Mouse (Mus musculus): ENCODE results near the gene Iqcj. TPM values are rescaled to one million over a fixed set of nuclear protein-coding genes. Genes with fewer than 3 reads are reported as not detected.

Iqcj gene
- polyA plus RNA-seq, 1 experiment from 2014 or later, result not detected

DNA sequence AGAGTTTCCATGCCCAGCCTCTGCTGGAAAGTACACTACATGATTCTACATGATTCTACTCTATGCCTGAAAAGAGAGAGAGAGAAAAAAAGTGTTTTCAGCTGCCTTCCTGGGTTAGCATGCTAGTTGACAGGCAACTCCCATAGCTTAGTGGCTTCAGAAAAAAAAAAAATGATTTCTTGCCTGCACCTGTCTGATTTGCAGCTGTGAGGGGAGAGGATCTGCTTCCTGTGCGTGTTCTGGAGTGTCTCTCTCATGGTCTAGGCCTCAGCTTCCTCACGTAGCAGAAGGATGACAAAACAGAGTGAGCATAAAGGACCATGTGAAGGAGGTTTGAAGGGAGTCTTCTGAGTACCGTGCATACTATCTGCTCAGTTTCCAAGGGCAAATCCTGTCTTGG, 39.9 kb downstream of the Iqcj start:
- no peaks in the 10 kb centered on the region for H3K4me1 ChIP-seq (ENCODE audit: control insufficient read depth, insufficient read depth, low read length)
- DNase-seq (ENCODE audit: low spot score) (no peak), ATAC-seq (ENCODE audit: insufficient read depth, low FRiP score, low TSS enrichment) (no peak)
- no peak overlapping the region for H3K4me2 ChIP-seq (ENCODE audit: low read depth)
- no peaks in the 10 kb centered on the region for H3K9me3 ChIP-seq (ENCODE audit: control insufficient read depth, low read length)
- no peak overlapping the region for H3K27ac ChIP-seq (ENCODE audit: low read depth, low read length)
- no peak overlapping the region for H3K4me3 ChIP-seq (ENCODE audit: low read depth, low read length)
- H3K9ac ChIP-seq (ENCODE audit: low read length), result no peak overlapping the region
- WGBS, result 87% methylated on average over 3 of the region's 3 CpGs
- H3K36me3 ChIP-seq (ENCODE audit: control insufficient read depth, insufficient read depth, low read length), result no peaks in the 10 kb centered on the region
- H3K27me3 ChIP-seq (ENCODE audit: control insufficient read depth, insufficient read depth, low read length), result no peaks in the 10 kb centered on the region

DNA sequence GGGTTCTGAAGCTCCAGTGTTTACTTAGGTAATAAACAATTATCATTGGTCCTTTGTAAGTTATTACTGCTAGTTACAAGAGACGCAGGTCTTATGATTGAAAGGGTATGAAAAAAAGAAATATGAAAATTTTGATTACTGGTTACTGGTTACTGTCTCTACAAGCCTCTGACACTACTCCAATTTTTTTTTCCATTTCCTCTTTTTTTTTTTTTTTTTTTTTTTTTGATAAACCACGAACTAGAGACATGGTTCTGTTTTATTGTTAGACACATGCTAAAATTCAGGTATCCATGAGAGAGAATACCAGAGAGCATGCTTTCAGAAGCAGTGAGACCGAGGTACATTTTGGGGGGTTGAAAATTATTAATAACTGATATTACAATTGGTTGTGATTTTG, 43.8 kb downstream of the Iqcj start:
- Histone ChIP-seq H3K4me3 (ENCODE audit: low read depth, low read length) (no peak overlapping the region), H3K4me1 (ENCODE audit: control insufficient read depth, insufficient read depth, low read length) (no peaks in the 10 kb centered on the region), H3K4me2 (ENCODE audit: low read depth) (no peak overlapping the region), H3K9ac (ENCODE audit: low read length) (no peak overlapping the region), H3K36me3 (ENCODE audit: control insufficient read depth, insufficient read depth, low read length) (no peaks in the 10 kb centered on the region), H3K9me3 (ENCODE audit: control insufficient read depth, low read length) (no peaks in the 10 kb centered on the region), H3K27ac (ENCODE audit: low read depth, low read length) (no peak overlapping the region), H3K27me3 (ENCODE audit: control insufficient read depth, insufficient read depth, low read length) (no peaks in the 10 kb centered on the region)
- no peak for DNase-seq (ENCODE audit: low spot score)
- no peak for ATAC-seq (ENCODE audit: insufficient read depth, low FRiP score, low TSS enrichment)
- 77% methylated on average over 3 of the region's 3 CpGs for WGBS

DNA sequence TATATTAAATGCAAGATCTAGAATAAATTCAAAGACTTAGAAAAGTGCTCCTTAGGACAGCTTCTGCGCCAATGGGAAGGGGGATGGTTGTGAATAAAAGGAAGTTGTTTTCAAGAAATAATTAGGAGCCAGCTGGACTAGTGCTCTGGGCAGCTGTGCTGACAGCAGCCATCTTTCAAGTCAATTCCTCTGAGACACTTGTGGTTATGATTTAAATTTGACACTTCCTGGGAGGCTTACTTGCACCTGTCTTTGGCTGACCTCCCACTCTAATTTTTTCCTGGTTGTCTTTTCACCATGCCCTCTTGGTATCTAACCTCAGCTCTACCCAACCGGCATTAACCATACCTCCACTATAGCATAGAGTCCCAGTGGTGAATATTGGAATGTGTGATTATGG, 55.0 kb downstream of the Iqcj start:
- Histone ChIP-seq H3K9ac (ENCODE audit: low read length) (no peak overlapping the region), H3K4me2 (ENCODE audit: low read depth) (no peak overlapping the region), H3K4me3 (ENCODE audit: low read depth, low read length) (no peak overlapping the region), H3K27me3 (ENCODE audit: control insufficient read depth, insufficient read depth, low read length) (no peaks in the 10 kb centered on the region), H3K27ac (ENCODE audit: low read depth, low read length) (no peak overlapping the region), H3K4me1 (ENCODE audit: control insufficient read depth, insufficient read depth, low read length) (no peaks in the 10 kb centered on the region), H3K9me3 (ENCODE audit: control insufficient read depth, low read length) (no peaks in the 10 kb centered on the region), H3K36me3 (ENCODE audit: control insufficient read depth, insufficient read depth, low read length) (no peaks in the 10 kb centered on the region)
- DNase-seq (ENCODE audit: low spot score), result no peak
- WGBS, result 80% methylated on average over 2 of the region's 2 CpGs
- ATAC-seq (ENCODE audit: insufficient read depth, low FRiP score, low TSS enrichment), result no peak

DNA sequence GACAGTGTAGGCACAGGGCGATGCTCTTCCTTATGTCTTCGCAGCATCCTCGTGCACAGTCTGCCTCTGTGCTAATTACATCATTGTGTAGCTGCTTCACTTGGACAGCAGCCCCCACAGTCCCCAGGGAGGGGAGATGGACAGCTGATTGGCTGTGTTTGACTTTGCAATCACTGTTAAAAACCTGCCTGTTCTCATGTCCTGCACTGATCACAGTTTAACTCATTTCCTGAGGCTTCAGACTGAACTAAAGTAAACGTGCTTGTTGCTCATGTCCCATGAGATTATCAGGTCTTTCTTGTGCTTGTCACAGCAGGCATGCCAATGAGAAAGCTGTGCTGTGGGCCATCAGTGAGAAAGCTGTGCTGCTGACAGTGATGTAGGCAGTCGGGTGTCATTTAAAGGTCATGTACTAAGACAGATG, 60.5 kb downstream of the Iqcj start:
- no peak overlapping the region for H3K4me2 ChIP-seq (ENCODE audit: low read depth)
- no peak overlapping the region for H3K9ac ChIP-seq (ENCODE audit: low read length)
- WGBS, result 51% methylated on average over 5 of the region's 5 CpGs
- ATAC-seq (ENCODE audit: insufficient read depth, low FRiP score, low TSS enrichment) (0 out of 2 replicates have a peak, but pooled peaks have one; percentile 45), DNase-seq (ENCODE audit: low spot score) (peak; percentile 41)
- no peaks in the 10 kb centered on the region for H3K27me3 ChIP-seq (ENCODE audit: control insufficient read depth, insufficient read depth, low read length)
- H3K27ac ChIP-seq (ENCODE audit: low read depth, low read length), result no peak overlapping the region
- no peak overlapping the region for H3K4me3 ChIP-seq (ENCODE audit: low read depth, low read length)
- H3K9me3 ChIP-seq (ENCODE audit: control insufficient read depth, low read length), result no peaks in the 10 kb centered on the region
- H3K36me3 ChIP-seq (ENCODE audit: control insufficient read depth, insufficient read depth, low read length), result no peaks in the 10 kb centered on the region
- peaks cover 6% of the 10 kb centered on the region; the same call in 1 of the 2 replicates for H3K4me1 ChIP-seq (ENCODE audit: control insufficient read depth, insufficient read depth, low read length)

DNA sequence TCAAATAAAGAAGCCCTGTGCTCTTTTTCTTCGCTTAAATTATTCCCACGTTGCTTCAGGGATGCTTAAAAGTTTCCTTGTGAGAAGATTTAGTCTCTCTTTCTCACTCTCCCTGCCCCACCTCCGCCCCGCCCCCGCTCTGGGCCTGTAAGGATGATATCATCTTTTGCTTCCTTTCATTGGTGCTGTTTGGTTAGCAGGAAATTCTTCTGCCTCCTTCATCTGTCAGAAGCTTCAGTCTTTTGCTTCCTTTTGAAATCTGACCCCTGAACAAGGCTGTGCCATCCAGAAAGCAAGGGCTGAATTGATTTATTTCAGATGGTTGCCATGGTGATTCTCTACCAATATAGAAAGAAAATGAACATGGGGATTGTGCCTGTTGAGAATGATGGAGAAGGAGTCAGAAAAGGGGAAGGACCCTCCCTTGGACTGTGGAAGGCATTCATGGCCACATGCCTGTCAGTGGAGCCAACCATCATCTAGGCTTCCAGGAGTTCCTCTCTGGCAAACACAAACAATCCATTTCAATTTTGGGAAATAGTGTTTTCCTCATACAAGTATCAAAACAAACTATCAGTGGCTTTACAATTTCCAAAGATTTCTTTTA, 62.5 kb downstream of the Iqcj start:
- ATAC-seq (ENCODE audit: insufficient read depth, low FRiP score, low TSS enrichment) (peak; percentile 73), DNase-seq (ENCODE audit: low spot score) (peak; percentile 58)
- Histone ChIP-seq H3K9me3 (ENCODE audit: control insufficient read depth, low read length) (no peaks in the 10 kb centered on the region), H3K4me2 (ENCODE audit: low read depth) (no peak overlapping the region), H3K36me3 (ENCODE audit: control insufficient read depth, insufficient read depth, low read length) (no peaks in the 10 kb centered on the region), H3K4me1 (ENCODE audit: control insufficient read depth, insufficient read depth, low read length) (peaks cover 6% of the 10 kb centered on the region; the same call in 1 of the 2 replicates), H3K9ac (ENCODE audit: low read length) (no peak overlapping the region), H3K27me3 (ENCODE audit: control insufficient read depth, insufficient read depth, low read length) (no peaks in the 10 kb centered on the region), H3K27ac (ENCODE audit: low read depth, low read length) (no peak overlapping the region), H3K4me3 (ENCODE audit: low read depth, low read length) (no peak overlapping the region)
- 34% methylated on average over 5 of the region's 5 CpGs for WGBS

DNA sequence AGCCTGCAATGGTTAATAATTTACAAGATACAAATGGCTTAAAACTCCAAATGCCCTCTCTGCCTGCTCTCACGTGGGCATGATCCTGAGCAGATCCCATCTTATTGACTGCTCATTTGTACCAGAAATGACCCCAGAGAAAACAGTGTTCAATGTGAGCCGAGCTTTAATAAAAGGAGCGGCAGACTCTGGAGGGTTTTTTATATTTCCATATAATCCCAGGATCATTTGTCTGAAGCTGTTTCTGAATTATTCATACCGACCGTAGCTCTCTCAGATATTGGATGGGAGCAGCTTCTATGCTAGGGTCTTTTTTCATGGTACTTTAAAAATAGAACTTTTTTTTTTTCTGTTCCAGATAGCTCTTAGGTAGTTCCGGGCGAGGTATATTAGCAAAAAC, 67.7 kb downstream of the Iqcj start:
- ATAC-seq (ENCODE audit: insufficient read depth, low FRiP score, low TSS enrichment) (no peak), DNase-seq (ENCODE audit: low spot score) (no peak)
- Histone ChIP-seq H3K27me3 (ENCODE audit: control insufficient read depth, insufficient read depth, low read length) (no peaks in the 10 kb centered on the region), H3K4me1 (ENCODE audit: control insufficient read depth, insufficient read depth, low read length) (no peaks in the 10 kb centered on the region), H3K4me3 (ENCODE audit: low read depth, low read length) (no peak overlapping the region), H3K9me3 (ENCODE audit: control insufficient read depth, low read length) (no peaks in the 10 kb centered on the region), H3K4me2 (ENCODE audit: low read depth) (no peak overlapping the region), H3K27ac (ENCODE audit: low read depth, low read length) (no peak overlapping the region), H3K9ac (ENCODE audit: low read length) (no peak overlapping the region), H3K36me3 (ENCODE audit: control insufficient read depth, insufficient read depth, low read length) (no peaks in the 10 kb centered on the region)
- WGBS, result 67% methylated on average over 7 of the region's 7 CpGs

DNA sequence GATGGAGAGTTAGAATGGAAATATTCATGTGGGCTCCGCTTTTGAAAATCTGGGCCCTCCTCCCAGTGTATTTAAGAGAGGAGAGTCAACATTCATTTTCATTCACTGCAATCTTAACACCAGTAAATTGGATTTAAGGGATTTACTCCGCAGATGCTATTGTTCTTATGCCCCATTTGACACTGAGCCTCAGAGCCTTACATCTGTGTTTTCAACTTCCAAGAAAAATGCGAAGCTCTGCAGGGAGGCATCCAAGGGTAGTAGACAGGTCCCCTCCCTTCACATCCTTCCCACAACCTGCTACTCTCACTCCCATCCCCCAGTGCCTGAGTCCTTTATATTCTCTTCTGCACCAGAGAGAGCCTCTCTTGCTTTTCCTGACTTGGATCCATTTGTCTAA, 68.1 kb downstream of the Iqcj start:
- ATAC-seq (ENCODE audit: insufficient read depth, low FRiP score, low TSS enrichment) (no peak), DNase-seq (ENCODE audit: low spot score) (no peak)

DNA sequence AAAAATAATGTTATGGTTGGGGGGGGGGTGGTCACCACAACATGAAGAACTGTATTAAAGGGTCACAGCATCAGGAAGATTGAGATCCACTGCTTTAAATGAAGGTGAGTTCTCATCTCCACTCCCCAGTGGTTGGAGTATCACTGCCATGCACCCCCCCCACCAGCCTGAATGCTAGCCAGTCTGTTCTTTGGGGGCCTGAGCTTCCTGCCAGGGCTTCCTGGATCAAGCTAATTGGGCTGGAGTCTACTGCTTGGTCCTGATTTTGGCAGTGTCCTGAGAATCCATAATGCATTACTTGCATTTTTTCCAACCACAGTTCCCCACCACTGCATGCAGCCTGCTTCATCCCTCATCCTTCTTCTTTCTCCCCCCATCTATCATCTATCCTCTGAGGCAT, 68.7 kb downstream of the Iqcj start:
- H3K9me3 ChIP-seq (ENCODE audit: control insufficient read depth, low read length), result no peaks in the 10 kb centered on the region
- ATAC-seq (ENCODE audit: insufficient read depth, low FRiP score, low TSS enrichment) (no peak), DNase-seq (ENCODE audit: low spot score) (no peak)
- H3K9ac ChIP-seq (ENCODE audit: low read length), result no peak overlapping the region
- no peaks in the 10 kb centered on the region for H3K4me1 ChIP-seq (ENCODE audit: control insufficient read depth, insufficient read depth, low read length)
- no peak overlapping the region for H3K4me3 ChIP-seq (ENCODE audit: low read depth, low read length)
- H3K36me3 ChIP-seq (ENCODE audit: control insufficient read depth, insufficient read depth, low read length), result no peaks in the 10 kb centered on the region
- H3K4me2 ChIP-seq (ENCODE audit: low read depth), result no peak overlapping the region
- H3K27me3 ChIP-seq (ENCODE audit: control insufficient read depth, insufficient read depth, low read length), result no peaks in the 10 kb centered on the region
- no peak overlapping the region for H3K27ac ChIP-seq (ENCODE audit: low read depth, low read length)

More for the DNA sequence above, 68.1 kb downstream of the Iqcj start:
- no peaks in the 10 kb centered on the region for H3K4me1 ChIP-seq (ENCODE audit: control insufficient read depth, insufficient read depth, low read length)
- H3K36me3 ChIP-seq (ENCODE audit: control insufficient read depth, insufficient read depth, low read length), result no peaks in the 10 kb centered on the region
- H3K9me3 ChIP-seq (ENCODE audit: control insufficient read depth, low read length), result no peaks in the 10 kb centered on the region
- H3K9ac ChIP-seq (ENCODE audit: low read length), result no peak overlapping the region
- H3K27ac ChIP-seq (ENCODE audit: low read depth, low read length), result no peak overlapping the region
- H3K4me3 ChIP-seq (ENCODE audit: low read depth, low read length), result no peak overlapping the region
- WGBS, result 44% methylated on average over 3 of the region's 3 CpGs
- H3K27me3 ChIP-seq (ENCODE audit: control insufficient read depth, insufficient read depth, low read length), result no peaks in the 10 kb centered on the region
- H3K4me2 ChIP-seq (ENCODE audit: low read depth), result no peak overlapping the region

DNA sequence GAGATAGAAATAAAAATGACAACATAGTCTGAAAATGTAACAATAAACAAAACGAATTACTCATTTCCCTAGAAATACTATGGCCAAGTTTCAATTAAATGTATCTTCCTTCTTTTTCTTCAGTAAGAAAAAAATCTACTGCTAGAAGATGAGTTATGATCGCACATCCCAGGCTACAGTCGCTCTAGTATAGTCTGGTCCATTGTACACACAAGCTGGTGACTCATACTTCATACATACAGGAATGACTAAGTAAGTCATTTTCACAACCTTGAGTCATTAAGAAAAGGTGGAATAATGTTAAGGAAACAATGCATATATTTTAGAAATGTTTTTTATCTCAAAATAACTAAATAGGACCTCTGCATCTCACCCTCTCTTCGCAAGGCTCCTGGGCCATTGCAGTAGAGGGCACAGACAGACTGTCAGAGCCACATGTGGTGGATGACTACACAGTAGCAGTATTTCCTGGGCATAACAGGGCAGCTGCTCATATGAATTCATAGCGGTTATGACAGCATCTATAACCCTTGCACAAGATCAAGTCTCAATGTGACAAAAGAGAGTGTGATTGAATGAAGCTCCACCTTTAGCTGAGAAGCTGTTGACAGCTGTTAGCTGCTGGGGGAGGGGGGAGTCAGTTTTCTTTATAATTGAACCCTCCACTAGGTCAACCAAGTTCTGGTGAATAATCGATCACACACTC, 70.1 kb downstream of the Iqcj start:
- no peaks in the 10 kb centered on the region for H3K27me3 ChIP-seq (ENCODE audit: control insufficient read depth, insufficient read depth, low read length)
- ATAC-seq (ENCODE audit: insufficient read depth, low FRiP score, low TSS enrichment) (no peak), DNase-seq (ENCODE audit: low spot score) (no peak)
- no peaks in the 10 kb centered on the region for H3K36me3 ChIP-seq (ENCODE audit: control insufficient read depth, insufficient read depth, low read length)
- H3K9me3 ChIP-seq (ENCODE audit: control insufficient read depth, low read length), result no peaks in the 10 kb centered on the region
- no peaks in the 10 kb centered on the region for H3K4me1 ChIP-seq (ENCODE audit: control insufficient read depth, insufficient read depth, low read length)
- WGBS, result 89% methylated on average over 6 of the region's 6 CpGs
- H3K4me3 ChIP-seq (ENCODE audit: low read depth, low read length), result no peak overlapping the region
- no peak overlapping the region for H3K27ac ChIP-seq (ENCODE audit: low read depth, low read length)
- no peak overlapping the region for H3K4me2 ChIP-seq (ENCODE audit: low read depth)
- no peak overlapping the region for H3K9ac ChIP-seq (ENCODE audit: low read length)
